Mouse (Mus musculus): ENCODE measurements around the gene Mgst2. TPM values are rescaled to one million over a fixed set of nuclear protein-coding genes. Genes with fewer than 3 reads are reported as not detected.

The Mgst2 gene
- polyA plus RNA-seq, 1 experiment from 2014 or later: 4.1 TPM

DNA sequence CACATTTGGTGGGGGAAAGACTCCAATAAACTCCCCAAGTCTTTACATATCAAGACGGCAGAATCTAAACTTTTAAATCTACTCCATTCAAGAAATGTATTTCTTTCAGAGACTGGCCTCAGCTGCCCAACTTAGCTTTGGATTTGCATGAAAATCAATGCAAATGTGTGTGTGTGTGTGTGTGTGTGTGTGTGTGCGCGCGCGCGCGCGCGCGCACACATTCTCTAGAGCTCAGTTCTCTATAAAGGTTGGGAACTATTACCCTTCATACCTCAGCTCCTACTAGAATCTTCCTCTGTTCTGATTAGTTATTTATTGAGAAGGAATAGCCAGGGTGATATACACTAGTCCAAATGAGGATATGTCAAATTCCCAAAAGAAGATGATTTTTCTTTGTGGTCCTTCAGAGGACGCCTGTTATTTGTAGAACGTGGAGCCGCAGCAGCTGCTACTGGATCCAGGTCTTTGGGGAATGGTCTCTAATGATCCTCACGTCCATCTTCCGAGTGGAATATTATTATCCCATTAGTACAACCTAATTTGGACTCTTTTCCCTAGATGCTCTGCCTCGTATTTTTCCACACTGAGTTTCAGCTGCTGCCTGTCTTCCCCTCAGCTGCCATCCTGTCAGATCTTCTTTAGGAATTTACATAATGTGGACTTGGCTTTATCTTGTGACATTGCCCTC is 71.9 kb downstream of the Mgst2 start:
- Histone ChIP-seq H3K27ac (peak overlapping the region; percentile 48; the same call in 1 of the 2 replicates), H3K4me1 (peaks cover 66% of the 10 kb centered on the region), H3K4me3 (no peak overlapping the region), H3K27me3 (ENCODE audit: insufficient read depth, poor library complexity, severe bottlenecking) (no peaks in the 10 kb centered on the region), H3K9me3 (no peaks in the 10 kb centered on the region), H3K36me3 (no peaks in the 10 kb centered on the region)
- no peak for DNase-seq (ENCODE audit: low spot score)
- 90% methylated on average over 16 of the region's 16 CpGs for WGBS

Other genes starting within 250 kb of the Mgst2 start
- gene Naa15, start 245.2 kb upstream of the Mgst2 start, polyA plus RNA-seq (2016; fragmentation: Nextera tagmentation; extraction: Ambion mirVana): 52.2 and 58.3 TPM in 2 replicates
- gene Rab33b, start 176.4 kb upstream of the Mgst2 start, polyA plus RNA-seq (2016; fragmentation: Nextera tagmentation; extraction: Ambion mirVana): 15.6 and 16.3 TPM in 2 replicates
- 3.6 and 3.9 TPM in 2 replicates for gene Setd7, start 99.5 kb upstream of the Mgst2 start, polyA plus RNA-seq (2016; fragmentation: Nextera tagmentation; extraction: Ambion mirVana)

Measured in heart, embryonic 10.5 days (tissue).